Mouse (Mus musculus) bone marrow, adult 2 months (tissue): ENCODE measurements at regions not wholly inside any gene's neighbourhood (a gene's known extent, or its start where the extent isn't known, plus 50 kb on each side); places are given as distances from the start of the nearest gene placed in this dataset.

ENCODE experiments used
- CTCF ChIP-seq: fragments of 200-500 bp; IDR thresholded peaks from 2 replicates; pipeline ENCODE4 v1.5.1; 2011; ENCODE audit warnings: low read length, control low read depth; ENCODE audit not compliant: control insufficient read depth, insufficient read depth
- POLR2A ChIP-seq: fragments of 200-500 bp; IDR thresholded peaks from 2 replicates; pipeline ENCODE4 v1.6.1; 2011; ENCODE audit warnings: low read depth, mild to moderate bottlenecking, control low read depth, low read length, borderline replicate concordance; ENCODE audit not compliant: control insufficient read depth

GRCm38 (mm10) chr8:10705909-10706308 lies 302.3 kb downstream of the Irs2 start:
- TF ChIP-seq POLR2A (no peak), CTCF (no peak)
